Mouse (Mus musculus) thymus, adult 2 months (tissue): ENCODE results near the gene Slc2a13.

Experiments used
- CTCF ChIP-seq: fragments of 200-500 bp; IDR thresholded peaks from 2 replicates; pipeline ENCODE4 v1.5.1; 2012; ENCODE audit warnings: mild to moderate bottlenecking, control low read depth, low read length, moderate library complexity, borderline replicate concordance; ENCODE audit not compliant: control insufficient read depth, poor library complexity, insufficient read depth; ENCODE audit errors: extremely low read depth
- POLR2A ChIP-seq: fragments of 200-500 bp; IDR thresholded peaks from 2 replicates; pipeline ENCODE4 v1.6.1; 2012; ENCODE audit warnings: mild to moderate bottlenecking, low read length, control low read depth, moderate library complexity; ENCODE audit not compliant: control insufficient read depth, poor library complexity, insufficient read depth; ENCODE audit errors: extremely low read depth

DNA sequence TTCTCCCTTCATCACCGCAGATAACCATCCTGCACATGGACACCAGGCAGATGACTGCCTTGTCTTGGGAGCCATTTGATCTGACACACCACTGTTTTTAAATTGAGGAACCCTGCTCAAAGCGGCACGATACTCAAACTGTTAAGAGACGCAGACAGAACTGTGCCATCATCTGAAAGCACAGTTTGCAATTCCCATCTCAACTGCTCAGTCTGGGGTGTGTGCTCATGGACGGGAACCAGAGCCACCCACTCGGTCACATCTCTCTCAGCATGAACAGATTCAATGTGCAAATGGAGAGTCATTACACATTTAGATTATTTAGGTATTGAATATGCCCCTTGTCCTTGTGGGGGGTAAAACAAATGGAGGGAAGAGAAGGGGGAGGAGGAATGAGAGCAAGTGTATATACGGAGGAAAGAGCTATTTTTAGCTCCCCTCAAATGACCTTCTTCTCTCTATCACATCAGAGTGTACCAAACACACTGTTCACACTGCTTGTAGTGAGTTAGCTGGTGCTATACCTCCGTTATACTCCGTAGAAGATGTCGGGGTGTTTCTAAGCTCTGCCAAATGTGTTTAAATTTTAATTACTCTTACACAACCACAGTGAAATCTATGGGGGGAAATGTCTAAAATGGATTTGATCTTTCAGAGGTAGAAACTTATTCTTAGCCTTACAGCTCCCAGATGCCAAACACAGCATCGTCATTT is 203.2 kb downstream of the Slc2a13 start:
- TF ChIP-seq CTCF, result no peak
- no peak for TF ChIP-seq POLR2A
